Mouse (Mus musculus): ENCODE results near the gene Vdac1.

DNA sequence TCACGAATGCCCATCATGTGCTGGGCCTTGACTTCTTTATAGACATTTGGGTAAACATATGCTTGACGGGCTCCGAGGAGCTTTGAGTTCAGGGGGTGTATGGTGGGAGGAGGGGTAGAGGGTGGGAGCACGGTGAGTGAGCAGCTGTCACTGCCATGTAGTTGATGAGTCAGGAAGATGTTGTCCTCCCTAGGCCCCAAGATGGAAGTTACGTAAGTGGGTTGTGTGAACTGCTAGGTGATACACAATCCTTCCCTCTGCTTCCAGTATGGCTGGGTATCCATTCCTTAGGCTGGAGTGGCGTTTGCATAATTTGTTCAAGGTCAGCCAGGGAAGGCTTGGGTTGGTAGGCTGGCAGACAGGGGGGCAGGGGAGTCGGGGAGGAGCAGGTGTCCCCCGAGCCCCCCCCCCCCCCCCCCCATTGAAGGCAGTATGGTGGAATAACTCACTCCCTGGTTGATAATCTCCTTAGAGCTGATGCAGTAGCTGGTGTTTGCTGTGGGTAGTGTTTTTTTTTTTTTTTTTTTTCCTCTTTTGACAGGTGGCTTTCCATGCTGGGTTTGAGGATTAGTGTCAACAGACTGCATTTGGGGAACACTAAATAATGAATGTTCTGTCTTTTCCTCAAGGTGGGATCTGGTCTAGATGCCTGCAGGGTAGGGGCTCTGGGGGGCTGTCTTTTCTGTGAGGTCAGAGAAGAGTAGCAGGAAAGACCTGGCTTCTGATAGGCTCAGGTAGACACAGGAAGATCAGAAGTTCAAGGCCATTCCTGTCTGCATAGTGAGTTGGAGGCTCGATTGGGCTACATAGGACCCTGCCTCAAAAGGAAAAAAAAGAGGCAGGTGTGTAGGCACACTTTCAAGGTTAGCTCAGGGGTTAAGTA, 8.8 kb downstream of the Vdac1 start:
- TF ChIP-seq CTCF (IDR thresholded peaks at IDR 0.05; ENCODE audit: extremely low read depth, insufficient read length, insufficient replicate concordance, low read depth, low read length) (no peak), POLR2A (IDR thresholded peaks at IDR 0.05; ENCODE audit: low read depth, low read length) (no peak)
